In the genomic region with DNA sequence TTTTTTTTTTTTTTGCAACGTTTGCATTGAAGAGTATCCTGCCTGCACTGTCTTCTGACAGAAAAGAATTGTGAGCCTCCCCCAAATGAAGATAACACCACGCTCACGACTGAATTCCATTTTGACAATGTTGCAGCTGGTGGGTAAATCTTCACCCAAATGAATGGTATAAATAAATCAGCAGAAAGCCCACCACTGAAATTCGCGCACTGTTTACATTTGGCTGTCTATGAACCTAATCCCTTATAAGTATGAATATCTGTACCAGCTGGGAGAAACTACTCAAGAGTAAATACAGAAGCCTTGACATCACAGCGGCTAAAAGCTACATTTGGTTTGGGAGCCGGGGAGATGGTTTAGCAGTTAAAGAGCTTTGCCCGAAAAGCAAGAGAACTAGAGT, we compare ENCODE assay signal across 10 mouse cellular contexts.
DNase-seq lines count a peak whose midpoint lies in the region; ATAC-seq and TF ChIP-seq lines count a peak whose summit lies in the region.
"Had no signal": no experiment of that assay in that cellular context is flagged by ENCODE, and none has a peak within 500 bp of the region (broad histone marks: within the 10 kb centered on the region; RNA-seq: fewer than 3 reads in every experiment).

No protein-coding gene starts in this region.

- H3K9me3 ChIP-seq in heart, embryonic 11.5 days (replicated peaks; ENCODE audit: control insufficient read depth, low read length): no peaks in the 10 kb centered on the region
- no peaks in the 10 kb centered on the region for H3K9me3 ChIP-seq in limb, embryonic 14.5 days (ENCODE audit: control insufficient read depth, low read length)
- no peaks in the 10 kb centered on the region for H3K9me3 ChIP-seq in stomach, postnatal 0 days (ENCODE audit: control insufficient read depth, low read length)

- ATAC-seq in heart, embryonic 11.5 days (replicated peaks; ENCODE audit: insufficient number of reproducible peaks, low FRiP score, low TSS enrichment): no peak
- ATAC-seq in limb, embryonic 14.5 days (ENCODE audit: low FRiP score, low read depth): no peak
- no peak for ATAC-seq in stomach, postnatal 0 days (ENCODE audit: low FRiP score, low TSS enrichment)

- TF ChIP-seq POLR2A in limb, embryonic 14.5 days (IDR thresholded peaks at IDR 0.05; ENCODE audit: borderline replicate concordance, extremely low read depth, insufficient read depth, insufficient read length): no peak

- no peak overlapping the region for H3K27ac ChIP-seq in heart, embryonic 11.5 days (ENCODE audit: low read depth, low read length)
- no peak overlapping the region for H3K27ac ChIP-seq in limb, embryonic 14.5 days (replicated peaks; ENCODE audit: low read depth, low read length)
- H3K27ac ChIP-seq in stomach, postnatal 0 days (replicated peaks): no peak overlapping the region

- TF ChIP-seq CTCF in stomach, postnatal 0 days (IDR thresholded peaks at IDR 0.05; ENCODE audit: low read depth): no peak

- 49% methylated on average over 8 of the region's 8 CpGs for WGBS in heart, embryonic 11.5 days (ENCODE audit: insufficient replicate concordance)
- WGBS in limb, embryonic 14.5 days: 51% methylated on average over 8 of the region's 8 CpGs
- 19% methylated on average over 8 of the region's 8 CpGs for WGBS in stomach, postnatal 0 days

- H3K4me1 ChIP-seq in heart, embryonic 11.5 days (ENCODE audit: control insufficient read depth, insufficient read depth, low read length): no peaks in the 10 kb centered on the region
- no peaks in the 10 kb centered on the region for H3K4me1 ChIP-seq in limb, embryonic 14.5 days (ENCODE audit: control insufficient read depth, insufficient read depth, low read length)
- H3K4me1 ChIP-seq in stomach, postnatal 0 days (replicated peaks; ENCODE audit: control insufficient read depth, insufficient read depth): no peaks in the 10 kb centered on the region

- no peak overlapping the region for H3K9ac ChIP-seq in heart, embryonic 11.5 days (ENCODE audit: low read depth, low read length)
- peak overlapping the region; percentile 44; the same call in 1 of the 2 replicates for H3K9ac ChIP-seq in limb, embryonic 14.5 days (ENCODE audit: low read depth, low read length, severe bottlenecking)
- no peak overlapping the region for H3K9ac ChIP-seq in stomach, postnatal 0 days (ENCODE audit: low read length)

- no peaks in the 10 kb centered on the region for H3K36me3 ChIP-seq in heart, embryonic 11.5 days (ENCODE audit: control insufficient read depth, insufficient read depth, low read length)
- H3K36me3 ChIP-seq in limb, embryonic 14.5 days (ENCODE audit: control insufficient read depth, insufficient read depth, low read length): no peaks in the 10 kb centered on the region
- no peaks in the 10 kb centered on the region for H3K36me3 ChIP-seq in stomach, postnatal 0 days (ENCODE audit: control insufficient read depth, insufficient read depth, low read length)

- no peaks in the 10 kb centered on the region for H3K27me3 ChIP-seq in heart, embryonic 11.5 days (ENCODE audit: control insufficient read depth, insufficient read depth, low read length)
- H3K27me3 ChIP-seq in limb, embryonic 14.5 days (ENCODE audit: control insufficient read depth, insufficient read depth, low read length): no peaks in the 10 kb centered on the region
- no peaks in the 10 kb centered on the region for H3K27me3 ChIP-seq in stomach, postnatal 0 days (ENCODE audit: control insufficient read depth, insufficient read depth, low read length)

- H3K4me3 ChIP-seq in heart, embryonic 11.5 days (ENCODE audit: low read depth, low read length): no peak overlapping the region; the same call in 1 of the 2 replicates
- peak overlapping the region; percentile 39 for H3K4me3 ChIP-seq in limb, embryonic 14.5 days (replicated peaks; ENCODE audit: low read length)
- peak overlapping the region; percentile 36 for H3K4me3 ChIP-seq in stomach, postnatal 0 days (ENCODE audit: low read depth, low read length)

- no peak for TF ChIP-seq EP300 in stomach, postnatal 0 days (optimal IDR thresholded peaks at IDR 0.05)

- H3K4me2 ChIP-seq in heart, embryonic 11.5 days: peak overlapping the region; percentile 57
- H3K4me2 ChIP-seq in limb, embryonic 14.5 days (replicated peaks; ENCODE audit: low read depth, low read length, severe bottlenecking): peak overlapping the region; percentile 72
- H3K4me2 ChIP-seq in stomach, postnatal 0 days (replicated peaks; ENCODE audit: low read depth): peak overlapping the region; percentile 54

- DNase-seq in heart, adult 18-20 months: no peak
- DNase-seq in retina, embryonic 14.5 days (ENCODE audit: low spot score): peak; percentile 62
- DNase-seq in retina, postnatal 1 day: no peak
- DNase-seq in limb, embryonic 14.5 days (ENCODE audit: low spot score): no peak
- DNase-seq in stomach, postnatal 0 days (ENCODE audit: low spot score): no peak
- no peak for DNase-seq in cerebellum, adult 18-20 months
- no peak for DNase-seq in frontal cortex, postnatal 25 days (ENCODE audit: low spot score in 2 of 2)
- DNase-seq: cerebellum, adult 9-10 months; gastrocnemius, postnatal 14 days had no signal
